Mouse (Mus musculus) skeletal muscle tissue, adult 2 months (tissue): Measurements from ENCODE around the gene Gas2l2.

Source experiments
- DNase-seq: peaks from one replicate; pipeline ENCODE4 v3.0.0-alpha.2; 2012; ENCODE audit warnings: low read depth, low spot score

Gas2l2 gene

DNA sequence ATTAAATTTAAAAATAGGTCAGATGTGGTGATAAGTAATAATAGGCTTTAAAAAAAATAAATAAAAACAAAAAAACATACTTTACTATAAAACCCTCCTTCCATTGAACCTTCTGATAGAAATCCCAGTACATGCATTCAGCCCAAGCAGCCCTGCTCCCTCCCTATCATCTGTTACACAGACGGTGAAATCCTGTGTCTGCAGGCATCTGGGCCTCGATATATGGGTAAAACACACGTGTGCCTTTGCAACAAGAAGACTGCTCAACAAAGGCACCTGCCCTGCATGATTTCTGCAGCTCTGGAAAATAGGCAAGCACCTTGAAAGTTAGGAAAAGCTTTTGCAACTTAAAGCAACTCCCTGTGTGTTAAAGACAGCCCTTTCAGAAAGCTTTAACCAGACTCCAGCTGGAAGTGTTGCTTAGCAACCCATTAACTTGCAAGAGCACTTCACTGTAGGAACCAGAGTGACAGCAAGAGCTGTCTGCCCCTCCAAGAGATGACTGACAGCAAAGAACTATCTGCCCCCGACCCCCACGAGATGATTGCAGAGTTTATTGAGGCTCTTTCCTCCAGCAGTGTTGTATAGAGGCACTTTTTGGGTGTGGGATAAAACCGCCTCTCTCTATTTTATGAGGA lies 34.3 kb downstream of the Gas2l2 start:
- DNase-seq = no peak

DNA sequence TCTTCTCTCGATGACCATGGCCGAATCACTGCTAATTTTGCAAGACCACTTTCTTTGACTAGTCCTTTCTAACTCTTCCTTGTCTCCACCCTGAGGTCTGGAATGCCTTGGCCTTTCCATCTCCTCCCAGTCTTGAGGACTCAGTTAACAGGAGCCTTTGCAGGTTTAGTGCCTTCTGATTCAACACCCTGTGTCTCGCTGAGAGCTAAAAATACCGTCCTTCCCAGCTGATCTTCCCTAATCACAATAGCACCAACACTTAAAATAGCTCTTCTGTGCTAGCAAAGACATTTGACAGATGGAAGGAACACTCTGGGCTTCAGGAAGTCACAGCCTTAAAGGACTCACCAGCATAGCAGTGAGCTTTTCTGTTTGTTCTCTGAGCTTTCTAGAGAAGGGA lies 36.2 kb downstream of the Gas2l2 start:
- no peak for DNase-seq

DNA sequence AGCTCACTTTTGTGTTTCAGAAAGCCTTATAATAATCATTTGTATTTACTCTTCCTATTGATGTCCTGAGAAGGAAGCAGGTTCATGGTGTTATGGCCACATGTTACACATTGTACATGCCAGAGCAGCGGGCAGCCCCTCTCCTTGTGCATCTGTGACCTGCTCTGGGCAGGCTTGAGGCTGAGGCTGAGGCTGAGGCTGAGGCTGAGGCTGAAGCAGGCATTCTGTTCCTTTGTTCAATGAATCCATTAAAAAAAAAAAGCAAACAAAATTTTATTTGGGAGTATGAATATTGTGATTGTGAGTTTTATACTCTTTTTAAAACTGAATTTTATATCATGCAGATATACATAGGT lies 45.7 kb downstream of the Gas2l2 start:
- no peak for DNase-seq

DNA sequence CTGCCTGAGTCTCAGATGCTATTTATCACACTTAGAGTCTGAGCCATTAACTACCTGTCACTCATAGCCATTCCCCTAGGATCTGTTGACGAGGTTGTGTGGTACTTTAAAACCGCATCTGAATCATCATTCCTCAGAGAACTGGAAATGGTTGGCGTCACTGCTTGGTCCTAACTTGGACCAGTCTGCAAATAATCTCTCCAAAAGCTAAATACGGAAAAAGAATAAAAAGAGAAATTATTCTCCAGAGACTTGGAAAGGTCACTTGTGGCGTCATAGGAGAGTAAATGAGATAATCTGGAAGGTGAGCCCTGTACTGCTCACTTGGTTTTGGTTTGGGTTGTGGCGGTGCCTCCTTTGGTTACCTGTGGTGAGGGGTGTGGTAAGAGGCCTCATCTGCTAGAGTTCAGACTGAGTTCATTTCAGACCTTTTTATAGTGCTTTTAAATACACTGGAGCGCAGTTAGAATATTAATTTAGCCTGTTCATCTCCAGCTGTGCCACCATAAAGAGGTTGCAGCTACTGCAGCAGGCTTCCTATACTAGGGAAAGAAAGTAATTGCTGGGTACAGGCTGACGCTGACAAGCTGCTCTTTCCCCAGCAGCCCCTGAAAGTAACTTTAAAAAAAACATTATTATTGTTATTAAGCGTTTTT lies 46.3 kb downstream of the Gas2l2 start:
- DNase-seq = no peak

DNA sequence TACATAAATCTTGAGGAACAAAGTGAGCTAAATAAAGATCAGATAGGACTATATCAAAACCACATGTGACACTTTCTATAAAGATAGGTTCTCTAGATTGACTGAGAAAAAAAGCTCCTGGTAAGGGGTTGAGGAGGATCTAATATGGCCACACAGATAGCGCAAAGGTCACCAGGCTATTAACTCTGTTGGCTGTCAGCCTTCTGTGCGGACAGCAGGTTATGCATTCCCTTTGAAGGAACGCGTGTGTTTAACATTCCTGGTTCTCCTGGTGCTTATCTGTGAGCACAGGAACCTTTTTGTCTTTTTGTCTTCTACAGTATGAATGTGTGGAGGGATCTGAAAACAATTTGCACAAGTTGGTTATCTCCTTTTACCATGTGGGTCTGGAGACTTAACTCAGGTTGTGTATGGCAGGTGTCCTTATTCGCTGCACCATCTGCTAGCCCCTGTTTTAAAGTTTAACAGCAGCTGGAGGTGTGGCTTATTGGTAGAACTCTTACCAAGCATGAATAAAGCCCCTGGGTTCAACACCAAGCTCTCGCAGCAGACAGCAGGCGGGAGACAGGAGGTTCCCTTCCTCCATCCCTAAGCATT lies 49.4 kb downstream of the Gas2l2 start:
- no peak for DNase-seq
